Mouse (Mus musculus): ENCODE measurements at regions not wholly inside any gene's neighbourhood (a gene's known extent, or its start where the extent isn't known, plus 50 kb on each side); places are given as distances from the start of the nearest gene placed in this dataset.

GRCm38 (mm10) chr13:110913177-110913576, 341.6 kb upstream of the Actbl2 start:
- no peak for DNase-seq

- DNase-seq = peak; percentile 5
These were observed 341.1 kb upstream of the Actbl2 start for GRCm38 (mm10) chr13:110913687-110914086.

- DNase-seq = no peak
These were observed 339.7 kb upstream of the Actbl2 start for GRCm38 (mm10) chr13:110915161-110915560.

GRCm38 (mm10) chr13:110923936-110924335, 330.9 kb upstream of the Actbl2 start:
- DNase-seq = no peak

GRCm38 (mm10) chr13:110924897-110925296, 329.9 kb upstream of the Actbl2 start:
- DNase-seq = no peak

- no peak for DNase-seq
These were observed 326.7 kb upstream of the Actbl2 start for GRCm38 (mm10) chr13:110928143-110928542.

GRCm38 (mm10) chr13:110928894-110929293, 325.9 kb upstream of the Actbl2 start:
- no peak for DNase-seq

- no peak for DNase-seq
These were observed 325.2 kb upstream of the Actbl2 start for GRCm38 (mm10) chr13:110929579-110929978.

- no peak for DNase-seq
These were observed 313.2 kb upstream of the Actbl2 start for GRCm38 (mm10) chr13:110941587-110941986.

- no peak for DNase-seq
These were observed 311.7 kb upstream of the Actbl2 start for GRCm38 (mm10) chr13:110942986-110943644.

- no peak for DNase-seq
These were observed 310.8 kb upstream of the Actbl2 start for GRCm38 (mm10) chr13:110944061-110944460.

- DNase-seq = no peak
These were observed 310.1 kb upstream of the Actbl2 start for GRCm38 (mm10) chr13:110944683-110945082.

- DNase-seq = no peak
These were observed 294.6 kb upstream of the Actbl2 start for GRCm38 (mm10) chr13:110960212-110960611.

GRCm38 (mm10) chr13:110967109-110967508, 287.7 kb upstream of the Actbl2 start:
- DNase-seq = peak; percentile 24

GRCm38 (mm10) chr13:110967626-110968506, 286.9 kb upstream of the Actbl2 start:
- DNase-seq = peak; percentile 31

GRCm38 (mm10) chr13:110968507-110968905, 286.3 kb upstream of the Actbl2 start:
- peak; percentile 19 for DNase-seq

GRCm38 (mm10) chr13:110977379-110977778, 277.4 kb upstream of the Actbl2 start:
- DNase-seq = no peak

GRCm38 (mm10) chr13:110978022-110978421, 276.8 kb upstream of the Actbl2 start:
- DNase-seq = no peak

GRCm38 (mm10) chr13:110990677-110991076, 264.1 kb upstream of the Actbl2 start:
- DNase-seq = no peak

- no peak for DNase-seq
These were observed 263.7 kb upstream of the Actbl2 start for GRCm38 (mm10) chr13:110991121-110991520.

GRCm38 (mm10) chr13:110994596-110994995, 260.2 kb upstream of the Actbl2 start:
- no peak for DNase-seq

GRCm38 (mm10) chr13:111002670-111003069, 252.1 kb upstream of the Actbl2 start:
- DNase-seq = no peak

GRCm38 (mm10) chr13:111014142-111014541, 240.7 kb upstream of the Actbl2 start:
- no peak for DNase-seq

GRCm38 (mm10) chr13:111030111-111030510, 224.7 kb upstream of the Actbl2 start:
- DNase-seq = no peak

Measured in right cerebral cortex, postnatal 4 days (tissue).